Mouse (Mus musculus) ES-E14 (cell line): ENCODE measurements around the gene Mex3a. TPM values are rescaled to one million over a fixed set of nuclear protein-coding genes. Genes with fewer than 3 reads are reported as not detected.

Experiments used
- DNase-seq: peaks from one replicate; pipeline ENCODE4 v3.0.0-alpha.2; 2013; ENCODE audit warnings: low read depth, low spot score
- H3K27ac ChIP-seq: 2 replicates; pipeline ENCODE4 v1.5.1; 2012; ENCODE audit warnings: low read depth, mild to moderate bottlenecking, low read length, moderate library complexity, mixed read lengths; ENCODE audit not compliant: poor library complexity, insufficient read depth, severe bottlenecking
- H3K36me3 ChIP-seq: 2 replicates; pipeline ENCODE4 v1.6.1; 2012; ENCODE audit warnings: mild to moderate bottlenecking, low read length, moderate library complexity, mixed read lengths; ENCODE audit not compliant: control insufficient read depth, poor library complexity, insufficient read depth, severe bottlenecking
- H3K4me1 ChIP-seq, 2 experiments: fragments of 150-350 bp in 1 of 2; sonication (generic) in 1 of 2; 2 replicates each; pipeline ENCODE4 v1.6.1; 2012; ENCODE audit warnings: low read length in 2 of 2, mild to moderate bottlenecking in 1 of 2, mixed read lengths in 1 of 2; ENCODE audit not compliant: control insufficient read depth in 2 of 2, insufficient read depth in 2 of 2, poor library complexity in 1 of 2
- H3K4me3 ChIP-seq, 2 experiments: fragments of 150-350 bp in 1 of 2; sonication (generic) in 1 of 2; 2 replicates each; pipeline ENCODE4 v1.5.1; 2012; ENCODE audit warnings: low read length in 2 of 2, low read depth in 1 of 2, mild to moderate bottlenecking in 1 of 2, mixed read lengths in 1 of 2; ENCODE audit not compliant: insufficient read depth in 1 of 2, poor library complexity in 1 of 2, severe bottlenecking in 1 of 2
- H3K9ac ChIP-seq: 2 replicates; pipeline ENCODE4 v1.6.1; 2012; ENCODE audit warnings: low read depth, mild to moderate bottlenecking, low read length, mixed read lengths; ENCODE audit not compliant: poor library complexity, insufficient read depth, severe bottlenecking
- H3K9me3 ChIP-seq: fragments of 150-350 bp; sonication (generic); 2 replicates; pipeline ENCODE4 v1.6.1; 2012; ENCODE audit warnings: low read depth, mild to moderate bottlenecking, low read length; ENCODE audit not compliant: control insufficient read depth, insufficient read depth
- CHD2 ChIP-seq: IDR thresholded peaks from 2 replicates; pipeline ENCODE4 v1.6.1; 2014; ENCODE audit warnings: mild to moderate bottlenecking, low read depth, low read length, inconsistent platforms
- HCFC1 ChIP-seq: IDR thresholded peaks from 2 replicates; pipeline ENCODE4 v1.6.1; 2012; ENCODE audit warnings: low read length, inconsistent platforms, borderline replicate concordance; ENCODE audit not compliant: insufficient read depth
- MAFK ChIP-seq: IDR thresholded peaks from 2 replicates; pipeline ENCODE4 v1.6.1; 2014; ENCODE audit warnings: mild to moderate bottlenecking, low read depth, low read length, inconsistent platforms; ENCODE audit not compliant: insufficient read depth
- ZC3H11A ChIP-seq: IDR thresholded peaks from 2 replicates; pipeline ENCODE4 v1.6.1; 2012; ENCODE audit warnings: low read depth, mild to moderate bottlenecking, inconsistent platforms, low read length, borderline replicate concordance
- ZNF384 ChIP-seq: IDR thresholded peaks from 2 replicates; pipeline ENCODE4 v1.6.1; 2012; ENCODE audit warnings: low read depth, low read length, inconsistent platforms
- in situ Hi-C, 2 experiments: fragments of 600-800 bp; cut with MboI; formaldehyde crosslinking; loops; one replicate each; pipeline ENCODE4 v1.15.1; 2025; ENCODE audit warnings: low sequenced_read_pairs in 2 of 2, inconsistent platforms in 1 of 2; ENCODE audit not compliant: unreplicated experiment in 2 of 2
- total RNA-seq: library from RNA; depleted of rRNA; stranded (reverse); fragments of 300-350 nt; gene quantifications from 2 replicates; pipeline ENCODE4 v1.2.3, GENCODE M21; 2012

The Mex3a gene
- total RNA-seq, 1 experiment: 24.9 TPM

GRCm38 (mm10) chr3:88527565-88527964 lies 4.6 kb upstream of the Mex3a start:
- Histone ChIP-seq H3K4me3 (peak overlapping the region in 1 of 2 experiments; percentile 9; a peak in 1 of 4 replicates), H3K27ac (no peak overlapping the region), H3K36me3 (peaks cover 16% of the 10 kb centered on the region), H3K4me1 (peaks cover 6 to 12% of the 10 kb centered on the region in 2 experiments; a peak in 3 of 4 replicates), H3K9me3 (no peaks in the 10 kb centered on the region), H3K9ac (peak overlapping the region; percentile 19; the same call in 1 of the 2 replicates)
- TF ChIP-seq HCFC1 (no peak), MAFK (no peak), ZC3H11A (no peak), CHD2 (no peak), ZNF384 (no peak)
- DNase-seq: no peak
- in situ Hi-C loops: no loop called here

- in situ Hi-C loops: no loop called here
- H3K4me1 ChIP-seq: peaks cover 6 to 13% of the 10 kb centered on the region in 2 experiments; a peak in 3 of 4 replicates
- DNase-seq: no peak
- TF ChIP-seq CHD2: no peak
- no peak for TF ChIP-seq ZNF384
- no peak for TF ChIP-seq ZC3H11A
- TF ChIP-seq HCFC1: no peak
- TF ChIP-seq MAFK: no peak
- peaks cover 14% of the 10 kb centered on the region for H3K36me3 ChIP-seq
- no peak overlapping the region for H3K9ac ChIP-seq
- H3K9me3 ChIP-seq: no peaks in the 10 kb centered on the region
- no peak overlapping the region for H3K27ac ChIP-seq
- H3K4me3 ChIP-seq: no peak overlapping the region
Measured at GRCm38 (mm10) chr3:88528646-88529045, 3.5 kb upstream of the Mex3a start.

- Histone ChIP-seq H3K36me3 (peaks cover 8% of the 10 kb centered on the region), H3K9me3 (no peaks in the 10 kb centered on the region), H3K4me1 (peaks cover 6 to 17% of the 10 kb centered on the region in 2 experiments; a peak in 3 of 4 replicates), H3K27ac (peak overlapping the region; percentile 95; the same call in 1 of the 2 replicates), H3K4me3 (peak overlapping the region in 1 of 2 experiments; percentile 96; a peak in 3 of 4 replicates), H3K9ac (peak overlapping the region; percentile 21; the same call in 1 of the 2 replicates)
- no peak for DNase-seq
- in situ Hi-C loops: no loop called here
- TF ChIP-seq ZNF384 (no peak), CHD2 (no peak), MAFK (no peak), ZC3H11A (no peak), HCFC1 (no peak)
Measured at GRCm38 (mm10) chr3:88529204-88530000, 2.8 kb upstream of the Mex3a start.

- TF ChIP-seq ZC3H11A: no peak
- TF ChIP-seq CHD2: no peak
- no peak for TF ChIP-seq HCFC1
- TF ChIP-seq ZNF384: no peak
- TF ChIP-seq MAFK: no peak
- in situ Hi-C loops: no loop called here
- peaks cover 6 to 25% of the 10 kb centered on the region in 2 experiments; a peak in 3 of 4 replicates for H3K4me1 ChIP-seq
Measured at GRCm38 (mm10) chr3:88530082-88530864, 1.9 kb upstream of the Mex3a start.

More at GRCm38 (mm10) chr3:88530082-88530864, 1.9 kb upstream of the Mex3a start:
- DNase-seq: peak; percentile 81
- peak overlapping the region; percentile 41; the same call in 1 of the 2 replicates for H3K9ac ChIP-seq
- no peaks in the 10 kb centered on the region for H3K9me3 ChIP-seq
- peak overlapping the region; percentile 95 to 96 for H3K4me3 ChIP-seq
- peaks cover 5% of the 10 kb centered on the region for H3K36me3 ChIP-seq
- H3K27ac ChIP-seq: peak overlapping the region; percentile 95; the same call in 1 of the 2 replicates
